Mouse (Mus musculus) neural tube, embryonic 12.5 days (tissue): Measurements from ENCODE around the gene Pnpo. TPM values are rescaled to one million over a fixed set of nuclear protein-coding genes. Genes with fewer than 3 reads are reported as not detected.
A peak's percentile ranks its signal among the peaks of the same experiment; 100 is the strongest.

Experiments used
- ATAC-seq: fragments of 200-750 bp; cut with Nextera tagmentation; 2 replicates; pipeline ENCODE4 v1.8.0; 2017; ENCODE audit warnings: low read depth, mild to moderate bottlenecking, moderate TSS enrichment, moderate library complexity; ENCODE audit not compliant: low FRiP score
- H3K27ac ChIP-seq: fragments of 300-500 bp; sonication (generic); 2 replicates; pipeline ENCODE4 v1.5.1; 2016
- H3K27me3 ChIP-seq: fragments of 300-500 bp; sonication (generic); replicated peaks from 2 replicates; pipeline ENCODE4 v1.6.1; 2016; ENCODE audit warnings: mild to moderate bottlenecking
- H3K36me3 ChIP-seq: fragments of 300-500 bp; sonication (generic); 2 replicates; pipeline ENCODE4 v1.6.1; 2016; ENCODE audit warnings: mild to moderate bottlenecking
- H3K4me1 ChIP-seq: fragments of 300-500 bp; sonication (generic); 2 replicates; pipeline ENCODE4 v1.6.1; 2016
- H3K4me2 ChIP-seq: fragments of 300-500 bp; sonication (generic); replicated peaks from 2 replicates; pipeline ENCODE4 v1.6.1; 2016; ENCODE audit warnings: mild to moderate bottlenecking
- H3K4me3 ChIP-seq: fragments of 300-500 bp; sonication (generic); 2 replicates; pipeline ENCODE4 v1.5.1; 2016
- H3K9ac ChIP-seq: fragments of 300-500 bp; sonication (generic); 2 replicates; pipeline ENCODE4 v1.6.1; 2016; ENCODE audit warnings: mild to moderate bottlenecking
- H3K9me3 ChIP-seq: fragments of 300-500 bp; sonication (generic); 2 replicates; pipeline ENCODE4 v1.6.1; 2016; ENCODE audit warnings: mild to moderate bottlenecking
- WGBS: fragments of 180-500 bp; shearing (Covaris S2); methylation state at CpG from one replicate; pipeline ENCODE4 v1.1.7; 2016; 5-methylcytosine and 5-hydroxymethylcytosine counted together
- polyA plus RNA-seq: library from polyadenylated mRNA; unstranded; fragments of >200 nt; fragmentation: Nextera tagmentation; extraction: Ambion mirVana; gene quantifications from 2 replicates; pipeline ENCODE4 v1.2.1, GENCODE M21; 2016

The Pnpo gene
- polyA plus RNA-seq, 1 experiment from 2014 or later, result 18.3 TPM

GRCm38 (mm10) chr11:96912682-96913081 lies 31.1 kb downstream of the Pnpo start:
- Histone ChIP-seq H3K4me1 (peaks cover 30% of the 10 kb centered on the region), H3K9ac (no peak overlapping the region), H3K4me3 (no peak overlapping the region), H3K36me3 (peaks cover 30% of the 10 kb centered on the region), H3K4me2 (no peak overlapping the region), H3K27ac (no peak overlapping the region), H3K9me3 (no peaks in the 10 kb centered on the region), H3K27me3 (no peaks in the 10 kb centered on the region)
- no peak for ATAC-seq
- 91% methylated on average over 11 of the region's 11 CpGs for WGBS

- no peak overlapping the region for H3K4me2 ChIP-seq
- H3K9ac ChIP-seq, result no peak overlapping the region
- peak; percentile 62 for ATAC-seq
- H3K9me3 ChIP-seq, result no peaks in the 10 kb centered on the region
- no peaks in the 10 kb centered on the region for H3K27me3 ChIP-seq
- 23% methylated on average over 7 of the region's 7 CpGs for WGBS
- no peak overlapping the region for H3K27ac ChIP-seq
- peaks cover 49% of the 10 kb centered on the region for H3K4me1 ChIP-seq
- H3K36me3 ChIP-seq, result peaks cover 30% of the 10 kb centered on the region
- no peak overlapping the region for H3K4me3 ChIP-seq
These were observed 33.8 kb downstream of the Pnpo start for GRCm38 (mm10) chr11:96910003-96910402.

GRCm38 (mm10) chr11:96908594-96908993 lies 35.2 kb downstream of the Pnpo start:
- H3K4me3 ChIP-seq, result no peak overlapping the region
- H3K9me3 ChIP-seq, result no peaks in the 10 kb centered on the region
- H3K9ac ChIP-seq, result no peak overlapping the region
- H3K4me2 ChIP-seq, result no peak overlapping the region
- ATAC-seq, result no peak
- H3K27ac ChIP-seq, result peak overlapping the region; percentile 81; the same call in 1 of the 2 replicates
- H3K4me1 ChIP-seq, result peaks cover 57% of the 10 kb centered on the region
- 91% methylated on average over 12 of the region's 12 CpGs for WGBS
- no peaks in the 10 kb centered on the region for H3K27me3 ChIP-seq
- peaks cover 30% of the 10 kb centered on the region for H3K36me3 ChIP-seq

- no peaks in the 10 kb centered on the region for H3K9me3 ChIP-seq
- H3K36me3 ChIP-seq, result peaks cover 19% of the 10 kb centered on the region
- H3K4me1 ChIP-seq, result peaks cover 77% of the 10 kb centered on the region
- H3K27me3 ChIP-seq, result no peaks in the 10 kb centered on the region
- ATAC-seq, result no peak
- H3K4me2 ChIP-seq, result peak overlapping the region; percentile 22
- peak overlapping the region; percentile 30; the same call in 1 of the 2 replicates for H3K9ac ChIP-seq
- 20% methylated on average over 15 of the region's 15 CpGs for WGBS
- H3K4me3 ChIP-seq, result no peak overlapping the region
- H3K27ac ChIP-seq, result peak overlapping the region; percentile 81
These were observed 37.2 kb downstream of the Pnpo start for GRCm38 (mm10) chr11:96906431-96907161.

- peak; percentile 69 for ATAC-seq
These were observed 40.8 kb downstream of the Pnpo start for GRCm38 (mm10) chr11:96902639-96903635.

GRCm38 (mm10) chr11:96901332-96901731 lies 42.5 kb downstream of the Pnpo start:
- peaks cover 89% of the 10 kb centered on the region for H3K4me1 ChIP-seq
- H3K4me3 ChIP-seq, result no peak overlapping the region
- H3K9me3 ChIP-seq, result no peaks in the 10 kb centered on the region
- no peaks in the 10 kb centered on the region for H3K36me3 ChIP-seq
- H3K9ac ChIP-seq, result 0 out of 2 replicates have a peak overlapping the region, but pooled peaks have one; percentile 5
- H3K27ac ChIP-seq, result peak overlapping the region; percentile 33; the same call in 1 of the 2 replicates
- H3K4me2 ChIP-seq, result 0 out of 2 replicates have a peak overlapping the region, but pooled peaks have one; percentile 6
- ATAC-seq, result no peak
- H3K27me3 ChIP-seq, result no peaks in the 10 kb centered on the region
- WGBS, result 34% methylated on average over 9 of the region's 9 CpGs

More at GRCm38 (mm10) chr11:96902639-96903635, 40.8 kb downstream of the Pnpo start:
- Histone ChIP-seq H3K4me1 (peaks cover 92% of the 10 kb centered on the region), H3K4me2 (peak overlapping the region; percentile 38), H3K27me3 (no peaks in the 10 kb centered on the region), H3K36me3 (no peaks in the 10 kb centered on the region), H3K9ac (no peak overlapping the region), H3K9me3 (no peaks in the 10 kb centered on the region), H3K4me3 (no peak overlapping the region), H3K27ac (peak overlapping the region; percentile 91)
- 4% methylated on average over 16 of the region's 16 CpGs for WGBS

GRCm38 (mm10) chr11:96899449-96900306 lies 44.1 kb downstream of the Pnpo start:
- peak; percentile 75 for ATAC-seq
- no peaks in the 10 kb centered on the region for H3K36me3 ChIP-seq
- H3K4me3 ChIP-seq, result no peak overlapping the region
- H3K27ac ChIP-seq, result peak overlapping the region; percentile 71
- no peaks in the 10 kb centered on the region for H3K27me3 ChIP-seq
- no peaks in the 10 kb centered on the region for H3K9me3 ChIP-seq
- WGBS, result 19% methylated on average over 13 of the region's 13 CpGs
- no peak overlapping the region for H3K9ac ChIP-seq
- H3K4me2 ChIP-seq, result peak overlapping the region; percentile 36
- peaks cover 75% of the 10 kb centered on the region for H3K4me1 ChIP-seq

GRCm38 (mm10) chr11:96895886-96896285 lies 47.9 kb downstream of the Pnpo start:
- H3K9me3 ChIP-seq, result no peaks in the 10 kb centered on the region
- H3K4me3 ChIP-seq, result no peak overlapping the region
- H3K36me3 ChIP-seq, result no peaks in the 10 kb centered on the region
- ATAC-seq, result no peak
- no peak overlapping the region for H3K27ac ChIP-seq
- H3K27me3 ChIP-seq, result no peaks in the 10 kb centered on the region
- no peak overlapping the region for H3K4me2 ChIP-seq
- H3K9ac ChIP-seq, result no peak overlapping the region
- WGBS, result 90% methylated on average over 4 of the region's 4 CpGs
- H3K4me1 ChIP-seq, result peaks cover 63% of the 10 kb centered on the region

GRCm38 (mm10) chr11:96893203-96893842 lies 50.5 kb downstream of the Pnpo start:
- Histone ChIP-seq H3K4me2 (peak overlapping the region; percentile 20; the same call in 1 of the 2 replicates), H3K4me1 (peaks cover 41% of the 10 kb centered on the region), H3K9ac (peak overlapping the region; percentile 27; the same call in 1 of the 2 replicates), H3K9me3 (no peaks in the 10 kb centered on the region), H3K36me3 (no peaks in the 10 kb centered on the region), H3K27ac (peak overlapping the region; percentile 76), H3K4me3 (no peak overlapping the region), H3K27me3 (no peaks in the 10 kb centered on the region)
- peak; percentile 84 for ATAC-seq
- 44% methylated on average over 11 of the region's 11 CpGs for WGBS

- no peak for ATAC-seq
- Histone ChIP-seq H3K9me3 (no peaks in the 10 kb centered on the region), H3K36me3 (no peaks in the 10 kb centered on the region), H3K9ac (no peak overlapping the region), H3K4me1 (peaks cover 36% of the 10 kb centered on the region), H3K4me2 (no peak overlapping the region), H3K27me3 (no peaks in the 10 kb centered on the region), H3K4me3 (no peak overlapping the region), H3K27ac (no peak overlapping the region)
- 15% methylated on average over 14 of the region's 14 CpGs for WGBS
These were observed 51.8 kb downstream of the Pnpo start for GRCm38 (mm10) chr11:96891784-96892527.
